Mouse (Mus musculus) right cerebral cortex, postnatal 25 days (tissue): Measurements from ENCODE around the gene Ddx27.
"Not testable (repeated sequence)": the region's sequence is repeated elsewhere in the genome, so short reads cannot be mapped to it uniquely, and the experiment has no call there.

Experiments used
- DNase-seq: peaks from one replicate; pipeline ENCODE4 v3.0.0; 2022

Ddx27 gene

GRCm38 (mm10) chr2:167014702-167015381 lies at the start of gene Ddx27:
TSS of gene Ddx27 (plus strand) at chr2:167015193.
- DNase-seq: peak; percentile 94

DNA sequence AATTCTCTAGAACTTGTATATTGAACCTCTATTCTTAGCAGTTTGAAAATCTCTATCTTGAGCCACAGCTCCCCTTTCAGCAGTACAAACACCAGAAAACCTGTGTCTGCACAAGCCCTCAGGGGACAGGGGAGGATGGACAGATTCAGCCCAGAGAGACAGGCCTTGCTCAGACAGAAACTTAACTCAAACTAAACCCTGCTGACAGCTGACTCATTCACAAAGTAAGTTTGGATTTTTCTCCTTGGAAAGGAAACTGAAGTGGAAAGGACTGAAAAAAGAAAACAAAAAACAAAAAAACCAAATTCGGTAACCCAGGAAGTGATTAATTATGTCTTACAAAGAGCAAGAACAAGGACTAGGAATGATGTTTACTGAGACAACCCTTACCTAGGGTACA lies 41.8 kb upstream of the Ddx27 start:
- DNase-seq: no peak

DNA sequence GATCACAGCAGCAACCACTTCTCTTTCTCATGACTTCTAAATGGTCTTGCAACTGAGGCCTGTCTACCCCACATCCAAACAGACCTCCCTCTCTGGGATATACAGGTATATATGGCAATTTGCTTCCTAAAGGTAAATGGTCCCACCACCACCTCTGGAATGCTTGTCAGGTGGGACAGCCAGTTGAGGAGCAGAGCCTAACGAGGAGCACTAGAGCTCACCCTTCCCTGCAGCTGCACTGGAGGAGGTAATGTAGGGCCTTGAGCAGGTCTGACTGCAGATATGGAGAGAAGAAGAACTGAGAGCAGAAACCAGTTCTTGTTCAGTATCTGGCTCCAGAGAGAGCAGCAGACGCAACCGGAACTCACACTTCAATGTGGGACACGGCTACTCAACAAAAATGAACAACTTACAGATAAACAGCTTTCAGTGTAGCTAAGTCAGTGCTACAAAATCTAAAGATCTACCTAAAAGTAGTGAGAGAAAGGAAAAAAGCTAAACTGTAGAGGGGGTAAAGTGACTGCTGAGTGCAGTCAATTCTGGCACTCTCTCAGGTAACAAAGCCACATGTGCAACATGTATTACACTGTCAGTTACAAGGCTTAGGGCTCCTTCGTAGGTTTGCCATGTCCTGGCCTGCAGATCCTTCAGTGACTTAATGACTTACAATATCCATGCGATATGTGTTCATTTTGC lies 40.7 kb upstream of the Ddx27 start:
- no peak for DNase-seq

DNA sequence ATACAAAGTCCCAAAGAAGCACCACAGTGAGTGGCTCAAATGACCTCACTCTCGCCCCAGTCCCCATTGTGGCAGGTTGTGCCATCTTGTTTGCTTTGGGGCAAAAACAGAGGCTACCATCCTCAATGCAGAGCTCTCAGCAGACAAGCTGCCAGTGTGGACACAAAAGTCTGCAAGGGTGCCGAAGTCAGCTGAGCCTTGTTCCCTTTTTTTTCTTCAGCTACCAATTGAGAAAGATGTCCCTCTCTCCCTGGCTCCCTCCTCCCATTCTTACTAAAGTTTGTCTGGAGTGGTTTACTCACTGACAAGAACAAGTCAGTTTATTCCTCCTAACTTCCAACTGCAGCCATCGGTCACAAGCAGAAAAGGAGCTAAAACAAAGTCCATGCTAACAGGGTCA lies 38.6 kb upstream of the Ddx27 start:
- DNase-seq: no peak

DNA sequence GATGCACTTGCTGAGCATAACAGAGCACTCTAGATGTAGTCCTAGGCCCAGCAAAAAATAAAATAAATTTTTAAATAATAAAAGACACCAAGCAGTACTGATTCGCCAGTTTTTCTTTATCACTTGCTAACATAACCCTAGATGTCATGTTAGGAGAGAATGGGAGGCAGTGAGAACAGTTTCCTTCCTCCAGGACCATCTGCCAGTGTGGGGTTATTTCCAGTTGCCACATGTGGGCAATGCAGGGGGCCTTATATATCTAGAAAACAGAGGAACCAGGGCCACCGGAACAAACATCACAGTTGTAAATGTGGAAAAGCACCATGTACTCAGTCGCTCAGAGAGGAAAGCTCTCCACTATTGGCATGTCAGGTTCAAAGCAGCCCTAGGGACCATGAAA lies 37.5 kb upstream of the Ddx27 start:
- no peak for DNase-seq

GRCm38 (mm10) chr2:166980161-166980560 lies 34.8 kb upstream of the Ddx27 start:
- DNase-seq: no peak

GRCm38 (mm10) chr2:166983351-166983894 lies 31.6 kb upstream of the Ddx27 start:
- DNase-seq: no peak

GRCm38 (mm10) chr2:166990861-166991260 lies 24.1 kb upstream of the Ddx27 start:
- no peak for DNase-seq

- DNase-seq: no peak
Measured at GRCm38 (mm10) chr2:166991945-166992344, 23.0 kb upstream of the Ddx27 start.

DNA sequence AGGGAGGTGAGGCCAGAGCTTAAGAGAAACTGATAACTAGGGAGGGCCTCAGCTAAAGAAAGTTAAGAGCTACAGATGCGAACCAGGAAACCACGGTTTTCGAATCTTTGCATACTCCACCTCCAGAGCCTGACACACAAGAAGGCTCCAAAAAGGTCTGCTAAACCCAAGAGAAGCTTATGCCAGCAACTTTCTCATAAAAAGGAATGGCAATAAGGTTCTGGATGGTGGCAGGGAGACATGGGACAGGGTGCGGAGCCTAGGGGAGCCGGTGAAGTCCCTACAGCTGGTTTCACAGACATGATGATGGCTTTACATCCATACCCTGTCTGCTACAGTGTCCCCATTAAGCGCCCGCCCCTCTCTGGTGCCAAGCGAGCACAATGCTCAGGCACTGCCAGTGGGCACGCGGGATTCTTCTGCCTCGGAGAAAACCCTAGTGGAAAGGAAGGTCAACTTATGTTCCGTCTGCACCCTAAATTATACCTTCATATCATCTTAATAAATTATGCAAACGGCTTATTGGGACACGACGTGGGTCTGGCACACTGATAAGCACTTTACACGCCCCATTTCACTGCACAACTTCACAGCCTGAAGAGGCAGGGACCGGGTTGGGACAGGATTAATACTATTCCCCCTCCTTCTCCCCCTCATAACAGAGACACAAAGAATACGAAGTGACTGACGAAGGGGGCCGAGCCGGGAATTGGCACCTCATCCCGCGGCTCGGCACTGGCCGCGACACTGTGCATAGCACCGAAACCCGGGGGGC lies 19.8 kb upstream of the Ddx27 start:
- no peak for DNase-seq

- peak; percentile 95 for DNase-seq
Measured at GRCm38 (mm10) chr2:166995796-166996532, 19.0 kb upstream of the Ddx27 start, which contains the start of gene Stau1. TSS of gene Stau1 (minus strand) at chr2:166996299.

DNA sequence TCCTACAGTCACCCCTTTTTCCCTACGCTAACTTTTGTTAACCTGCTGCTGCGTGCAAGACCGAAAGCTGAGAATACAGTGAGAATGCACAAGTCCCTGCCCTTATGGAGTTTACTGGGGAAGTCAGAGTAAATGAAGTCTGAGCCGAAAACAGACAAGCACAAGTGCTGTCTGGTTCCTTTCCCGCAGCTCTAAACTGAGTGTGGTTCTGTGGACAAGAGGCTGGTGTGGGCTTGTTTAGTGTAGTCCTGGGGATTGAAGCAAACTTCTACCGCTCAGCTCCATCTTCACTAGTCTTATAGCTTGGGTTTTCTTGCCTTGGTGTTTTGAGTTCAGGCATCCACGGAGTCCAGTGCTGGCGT lies 18.5 kb upstream of the Ddx27 start:
- no peak for DNase-seq

DNA sequence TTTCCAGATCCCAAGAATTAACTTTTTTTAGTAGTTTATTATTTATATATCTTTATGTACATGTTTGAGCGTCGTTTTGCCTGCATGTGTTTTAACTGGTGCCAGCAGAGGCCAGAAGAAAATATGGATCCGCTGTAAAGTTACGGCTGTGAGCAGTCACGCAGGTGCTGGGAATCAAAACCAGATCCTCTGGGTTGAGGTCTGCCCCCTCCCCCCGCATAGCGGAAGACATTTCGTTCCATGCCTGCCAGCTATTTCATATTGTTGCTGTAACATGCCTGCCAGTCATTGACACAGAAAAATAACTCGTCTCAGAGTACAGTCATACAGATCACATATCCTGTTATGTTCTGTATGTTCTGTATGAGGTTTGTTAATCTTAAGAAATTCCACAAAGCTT lies 13.5 kb upstream of the Ddx27 start:
- no peak for DNase-seq

DNA sequence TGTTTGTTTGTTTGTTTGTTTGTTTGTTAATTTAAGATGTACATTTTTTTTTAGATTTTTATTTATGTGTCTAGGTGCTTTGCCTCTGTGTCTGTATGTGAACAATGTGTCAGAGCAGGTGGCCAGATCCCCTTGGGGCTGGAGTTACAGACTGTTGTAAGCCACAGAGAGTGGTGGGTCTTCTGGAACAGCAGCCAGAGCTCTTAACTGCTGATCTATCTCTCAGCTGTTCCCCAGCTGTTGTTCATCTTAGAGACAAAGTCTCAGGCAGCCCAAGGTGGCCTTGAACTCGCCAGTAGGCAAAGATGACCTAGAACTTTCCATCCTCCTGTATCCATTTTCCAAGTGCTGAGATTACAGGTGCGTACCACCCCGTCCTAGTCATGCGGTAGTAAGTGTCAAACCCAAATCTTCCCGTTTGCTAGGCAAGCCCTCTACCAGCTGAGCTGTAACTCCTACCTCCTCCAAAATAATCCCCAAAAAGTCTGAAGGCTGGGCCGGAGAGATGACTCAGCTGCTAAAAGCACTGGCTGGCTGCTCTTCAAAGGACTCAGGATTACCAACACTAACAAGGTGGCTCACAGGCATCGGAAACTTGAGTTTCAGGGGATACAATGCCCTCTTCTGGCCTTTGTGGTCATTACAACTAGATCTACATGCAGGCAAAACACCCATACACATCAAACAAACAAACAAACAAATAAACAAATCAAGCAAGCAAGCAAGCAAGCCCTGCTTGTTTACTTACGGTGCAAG lies 10.7 kb upstream of the Ddx27 start:
- peak; percentile 41 for DNase-seq

DNA sequence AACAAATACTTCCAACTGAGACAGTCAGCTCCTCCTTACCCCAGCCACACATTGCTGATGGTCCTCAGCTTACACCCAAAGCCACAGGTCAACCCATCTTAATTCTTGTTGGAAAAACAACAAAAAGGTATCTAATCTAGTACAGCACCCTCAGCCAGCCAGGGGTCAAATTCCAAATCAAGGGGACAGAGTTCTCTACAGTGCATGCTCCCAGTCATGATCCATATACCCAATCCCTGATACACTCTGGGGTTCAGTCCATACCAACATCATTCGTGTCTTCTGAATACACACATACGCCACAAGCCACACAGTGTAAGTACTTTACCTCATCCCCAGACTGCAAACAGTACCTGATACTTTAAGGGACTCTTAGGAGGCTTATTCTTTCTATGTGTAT lies 8.6 kb upstream of the Ddx27 start:
- no peak for DNase-seq

- DNase-seq: no peak
Measured at GRCm38 (mm10) chr2:167007001-167007491, 7.9 kb upstream of the Ddx27 start.

DNA sequence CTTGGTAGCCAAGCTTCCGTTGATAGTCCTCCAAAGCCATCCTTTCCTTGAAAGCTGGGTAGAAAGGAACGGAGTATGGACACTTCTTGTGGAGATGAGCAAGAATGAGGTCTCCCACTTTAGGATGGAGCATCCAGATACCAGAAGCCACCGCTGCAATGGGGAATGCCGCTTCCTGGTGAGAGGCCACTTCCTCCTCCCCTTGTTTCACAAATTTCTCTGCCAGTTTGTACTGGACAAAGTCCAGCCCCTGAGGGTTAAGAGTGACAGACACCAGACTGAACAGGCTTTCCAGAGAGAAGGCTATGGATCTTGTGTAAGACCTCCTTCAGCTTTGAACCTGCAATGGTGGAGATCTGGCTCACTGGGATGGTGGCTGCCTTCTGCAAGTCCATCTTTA lies 7.4 kb upstream of the Ddx27 start:
- not testable (repeated sequence) for DNase-seq

DNA sequence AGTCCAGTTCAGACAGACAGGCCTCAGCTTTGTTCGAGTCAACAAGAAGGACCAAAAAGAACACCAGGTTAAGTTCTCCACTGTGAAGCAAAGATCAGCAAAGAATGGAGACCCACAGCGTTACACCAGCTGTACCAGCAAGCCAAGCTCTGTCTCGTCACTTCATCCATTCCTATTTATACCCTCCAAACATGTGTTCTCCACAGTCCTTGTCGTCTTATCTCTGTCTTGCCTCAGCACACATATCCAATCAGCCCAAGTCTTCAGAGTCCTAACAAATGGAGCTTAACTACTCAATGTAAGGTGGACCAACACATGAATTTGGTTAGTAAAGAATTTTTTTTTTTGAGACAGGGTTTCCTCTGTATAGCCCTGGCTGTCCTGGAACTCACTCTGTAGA lies 5.5 kb upstream of the Ddx27 start:
- DNase-seq: no peak

- no peak for DNase-seq
Measured at GRCm38 (mm10) chr2:167010546-167010945, 4.4 kb upstream of the Ddx27 start.

GRCm38 (mm10) chr2:167015382-167015718 lies 357 bp downstream of the Ddx27 start:
- no peak for DNase-seq

- no peak for DNase-seq
Measured at GRCm38 (mm10) chr2:167019396-167019795, 4.4 kb downstream of the Ddx27 start.

- DNase-seq: no peak
Measured at GRCm38 (mm10) chr2:167028553-167028952, 13.6 kb downstream of the Ddx27 start.
